Mouse (Mus musculus): ENCODE measurements around the gene Lypd5. TPM values are rescaled to one million over a fixed set of nuclear protein-coding genes. Genes with fewer than 3 reads are reported as not detected.

The Lypd5 gene
- polyA plus RNA-seq, 1 experiment from 2014 or later, result 4.9 TPM

DNA sequence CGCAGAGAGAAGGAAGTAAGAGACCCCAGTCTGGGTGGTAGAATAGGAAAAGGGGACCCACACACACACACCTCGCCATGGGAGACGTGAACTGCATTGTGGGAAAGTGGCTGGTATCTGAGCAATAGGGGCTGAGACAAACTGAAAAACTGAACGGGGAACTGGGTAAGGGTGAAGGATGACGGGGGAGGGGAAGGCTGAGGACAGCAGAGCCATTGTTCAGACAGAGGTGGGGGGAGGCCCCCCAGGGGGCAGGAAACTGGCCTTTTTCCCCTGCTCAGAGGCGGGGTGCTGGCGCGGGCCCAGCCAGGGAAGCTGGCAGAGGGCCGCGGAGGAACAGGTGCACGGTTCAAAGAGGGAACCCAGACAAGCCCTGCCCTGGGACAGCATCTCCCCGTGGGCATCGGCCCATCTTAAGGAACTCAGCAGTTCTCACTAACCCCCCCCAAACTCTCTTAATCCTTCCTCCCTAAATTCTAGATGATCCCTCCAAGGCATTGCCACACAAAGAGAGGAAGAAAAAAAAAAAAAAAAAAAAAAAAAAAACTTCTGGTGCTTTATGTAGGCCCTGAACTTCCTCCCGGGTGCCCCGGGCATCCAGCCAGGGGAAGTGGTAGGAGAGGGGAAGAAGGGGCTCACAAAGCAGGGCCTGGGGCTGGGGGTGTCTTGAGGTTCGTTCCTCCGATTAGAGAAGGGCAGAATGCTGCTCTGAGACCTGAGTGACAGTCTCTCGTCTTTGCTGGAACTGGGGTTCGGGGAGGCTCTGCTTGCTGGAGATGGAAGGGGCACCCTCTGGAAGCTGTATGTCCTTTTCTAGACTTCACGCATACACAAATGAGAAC is 24.8 kb downstream of the Lypd5 start:
- Histone ChIP-seq H3K4me1 (ENCODE audit: control insufficient read depth, insufficient read depth, low read length) (peaks cover 10% of the 10 kb centered on the region), H3K36me3 (ENCODE audit: control insufficient read depth, insufficient read depth, low read length) (no peaks in the 10 kb centered on the region), H3K27me3 (replicated peaks; ENCODE audit: control insufficient read depth, insufficient read depth, low read length) (peaks cover 7% of the 10 kb centered on the region; the same call in 1 of the 2 replicates), H3K9me3 (ENCODE audit: control insufficient read depth, low read length) (no peaks in the 10 kb centered on the region), H3K4me2 (ENCODE audit: low read depth, low read length) (no peak overlapping the region), H3K4me3 (ENCODE audit: low read depth, low read length) (no peak overlapping the region), H3K9ac (ENCODE audit: low read depth, low read length) (no peak overlapping the region), H3K27ac (replicated peaks; ENCODE audit: low read depth, low read length) (no peak overlapping the region)
- ATAC-seq (ENCODE audit: low read depth) (peak; percentile 38), DNase-seq (ENCODE audit: low spot score) (peak; percentile 66)
- WGBS, result 32% methylated on average over 15 of the region's 20 CpGs

DNA sequence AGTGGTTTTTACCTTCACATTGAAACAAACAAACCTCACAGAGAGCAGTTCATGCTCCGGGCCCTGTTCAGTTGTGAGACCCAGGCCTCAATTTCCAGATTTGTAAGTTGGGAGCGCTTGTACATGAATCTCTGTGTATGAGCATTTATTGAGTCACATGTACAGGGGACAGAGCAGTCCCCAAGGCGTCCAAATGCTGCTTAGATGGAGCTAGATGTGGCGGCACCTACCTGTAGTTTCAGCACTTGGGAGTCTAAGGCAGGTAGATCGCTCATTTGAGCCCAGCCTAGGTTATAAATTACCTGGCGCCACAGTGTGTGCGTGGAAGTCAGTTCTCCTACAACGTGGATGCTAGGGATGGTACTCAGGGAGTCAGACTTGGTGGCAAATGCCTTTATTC is 27.5 kb downstream of the Lypd5 start:
- H3K4me2 ChIP-seq (ENCODE audit: low read depth, low read length), result no peak overlapping the region
- H3K9ac ChIP-seq (ENCODE audit: low read depth, low read length), result no peak overlapping the region
- peaks cover 16% of the 10 kb centered on the region for H3K4me1 ChIP-seq (ENCODE audit: control insufficient read depth, insufficient read depth, low read length)
- H3K9me3 ChIP-seq (ENCODE audit: control insufficient read depth, low read length), result no peaks in the 10 kb centered on the region
- no peak overlapping the region; the same call in 1 of the 2 replicates for H3K27ac ChIP-seq (replicated peaks; ENCODE audit: low read depth, low read length)
- H3K36me3 ChIP-seq (ENCODE audit: control insufficient read depth, insufficient read depth, low read length), result no peaks in the 10 kb centered on the region
- peaks cover 7% of the 10 kb centered on the region; the same call in 1 of the 2 replicates for H3K27me3 ChIP-seq (replicated peaks; ENCODE audit: control insufficient read depth, insufficient read depth, low read length)
- DNase-seq (ENCODE audit: low spot score), result no peak
- WGBS, result 85% methylated on average over 8 of the region's 8 CpGs
- no peak overlapping the region for H3K4me3 ChIP-seq (ENCODE audit: low read depth, low read length)
- no peak for ATAC-seq (ENCODE audit: low read depth)

DNA sequence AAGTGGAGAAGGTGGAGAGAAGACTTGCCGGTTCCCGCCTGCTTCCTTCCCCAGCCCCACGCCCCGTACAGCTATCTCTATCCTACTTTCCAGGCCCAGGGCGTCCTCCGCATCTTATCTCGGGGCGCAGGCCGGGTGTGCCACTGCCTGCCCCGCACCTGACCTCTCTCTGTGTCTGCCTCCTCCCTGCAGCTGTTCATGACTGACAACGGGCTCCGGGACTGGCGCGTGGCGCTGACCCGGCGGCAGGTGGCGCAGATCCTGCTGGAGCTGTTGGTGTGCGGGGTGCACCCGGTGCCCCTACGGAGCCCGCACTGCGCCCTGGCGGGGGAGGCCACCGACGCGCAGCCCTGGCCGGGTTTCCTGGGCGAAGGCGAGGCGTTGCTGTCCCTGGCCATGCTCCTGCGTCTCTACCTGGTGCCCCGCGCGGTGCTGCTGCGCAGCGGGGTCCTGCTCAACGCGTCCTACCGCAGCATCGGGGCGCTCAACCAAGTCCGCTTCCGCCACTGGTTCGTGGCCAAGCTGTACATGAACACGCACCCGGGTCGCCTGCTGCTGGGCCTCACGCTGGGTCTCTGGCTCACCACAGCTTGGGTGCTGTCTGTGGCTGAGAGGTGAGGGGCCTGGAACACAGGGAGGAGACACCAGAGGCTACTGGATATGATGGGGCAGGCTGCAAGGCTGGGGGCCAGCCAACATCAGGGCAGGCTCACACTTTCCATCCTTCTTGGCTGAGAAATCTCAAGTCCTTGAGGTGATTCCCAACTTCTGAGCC is 28.3 kb downstream of the Lypd5 start:
- ATAC-seq (ENCODE audit: low read depth), result peak; percentile 64; the same call in 1 of the 2 replicates
- H3K4me1 ChIP-seq (ENCODE audit: control insufficient read depth, insufficient read depth, low read length), result peaks cover 16% of the 10 kb centered on the region

DNA sequence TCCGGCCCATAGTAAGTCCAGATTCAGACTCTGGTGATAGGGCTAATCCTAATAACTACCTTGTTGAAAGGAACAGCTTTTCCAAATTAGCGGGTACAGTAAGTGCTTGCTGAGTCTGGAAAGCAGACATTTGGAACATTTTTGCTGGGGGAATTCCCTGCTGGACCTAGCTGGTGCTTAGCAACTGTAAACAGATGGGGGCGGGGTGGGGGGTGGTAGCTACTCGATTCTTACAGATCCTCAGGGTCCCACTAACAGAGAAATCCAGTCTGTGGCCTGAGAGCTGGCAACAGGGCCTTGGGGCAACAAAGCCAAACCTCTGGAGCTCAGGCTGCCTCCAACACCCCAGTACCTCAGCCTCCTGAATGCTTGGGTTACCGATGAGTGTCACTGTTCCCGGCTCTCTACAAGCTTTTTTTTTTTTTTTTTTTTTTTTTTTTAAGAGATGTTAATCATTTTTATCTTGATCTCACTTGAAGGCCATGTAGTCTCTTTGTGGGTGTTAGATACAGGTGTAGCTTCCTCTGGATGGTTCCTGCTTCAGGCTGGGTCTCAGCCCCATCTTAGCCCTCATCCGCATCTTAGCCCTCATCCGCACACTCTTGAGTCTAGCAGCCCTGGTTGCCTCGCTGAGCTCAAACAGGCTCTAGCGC is 29.2 kb downstream of the Lypd5 start:
- H3K9ac ChIP-seq (ENCODE audit: low read depth, low read length), result no peak overlapping the region
- no peak overlapping the region for H3K27ac ChIP-seq (replicated peaks; ENCODE audit: low read depth, low read length)
- H3K4me2 ChIP-seq (ENCODE audit: low read depth, low read length), result no peak overlapping the region
- DNase-seq (ENCODE audit: low spot score) (peak; percentile 76), ATAC-seq (ENCODE audit: low read depth) (peak; percentile 23; the same call in 1 of the 2 replicates)
- H3K36me3 ChIP-seq (ENCODE audit: control insufficient read depth, insufficient read depth, low read length), result no peaks in the 10 kb centered on the region
- H3K4me3 ChIP-seq (ENCODE audit: low read depth, low read length), result no peak overlapping the region
- 59% methylated on average over 9 of the region's 10 CpGs for whole genome bisulfite sequencing
- H3K9me3 ChIP-seq (ENCODE audit: control insufficient read depth, low read length), result no peaks in the 10 kb centered on the region
- H3K27me3 ChIP-seq (replicated peaks; ENCODE audit: control insufficient read depth, insufficient read depth, low read length), result peaks cover 7% of the 10 kb centered on the region; the same call in 1 of the 2 replicates
- H3K4me1 ChIP-seq (ENCODE audit: control insufficient read depth, insufficient read depth, low read length), result peaks cover 16% of the 10 kb centered on the region

More for the DNA sequence above, 28.3 kb downstream of the Lypd5 start:
- Histone ChIP-seq H3K9me3 (ENCODE audit: control insufficient read depth, low read length) (no peaks in the 10 kb centered on the region), H3K27ac (replicated peaks; ENCODE audit: low read depth, low read length) (peak overlapping the region; percentile 33; the same call in 1 of the 2 replicates), H3K27me3 (replicated peaks; ENCODE audit: control insufficient read depth, insufficient read depth, low read length) (peaks cover 7% of the 10 kb centered on the region; the same call in 1 of the 2 replicates), H3K4me3 (ENCODE audit: low read depth, low read length) (peak overlapping the region; percentile 24), H3K4me2 (ENCODE audit: low read depth, low read length) (peak overlapping the region; percentile 63), H3K36me3 (ENCODE audit: control insufficient read depth, insufficient read depth, low read length) (no peaks in the 10 kb centered on the region), H3K9ac (ENCODE audit: low read depth, low read length) (peak overlapping the region; percentile 20; the same call in 1 of the 2 replicates)
- DNase-seq (ENCODE audit: low spot score), result peak; percentile 56
- WGBS, result 8% methylated on average over 19 of the region's 49 CpGs

DNA sequence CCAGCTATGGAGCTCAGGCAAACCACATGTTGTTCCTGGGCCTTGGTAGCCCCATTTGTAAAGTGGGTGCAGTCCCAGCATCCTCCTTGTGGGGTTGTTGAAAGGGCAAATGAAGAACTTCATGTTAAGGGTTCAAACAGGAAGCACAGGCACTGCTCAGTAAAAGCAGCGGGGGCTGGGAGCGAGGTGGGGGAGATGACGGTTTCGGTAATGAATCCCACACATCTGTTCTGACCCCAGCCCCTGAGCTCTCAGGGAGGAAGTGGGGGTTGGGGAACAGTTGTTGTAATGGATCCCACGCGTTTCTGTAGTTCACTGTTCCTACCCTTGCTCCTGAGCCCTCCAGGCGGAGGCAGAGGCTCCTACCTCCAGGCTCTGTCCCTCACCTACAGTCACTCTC is 30.9 kb downstream of the Lypd5 start:
- H3K36me3 ChIP-seq (ENCODE audit: control insufficient read depth, insufficient read depth, low read length), result no peaks in the 10 kb centered on the region
- peaks cover 7% of the 10 kb centered on the region; the same call in 1 of the 2 replicates for H3K27me3 ChIP-seq (replicated peaks; ENCODE audit: control insufficient read depth, insufficient read depth, low read length)
- no peak overlapping the region for H3K4me3 ChIP-seq (ENCODE audit: low read depth, low read length)
- DNase-seq (ENCODE audit: low spot score), result peak; percentile 64
- H3K4me2 ChIP-seq (ENCODE audit: low read depth, low read length), result no peak overlapping the region
- no peaks in the 10 kb centered on the region for H3K9me3 ChIP-seq (ENCODE audit: control insufficient read depth, low read length)
- peaks cover 16% of the 10 kb centered on the region for H3K4me1 ChIP-seq (ENCODE audit: control insufficient read depth, insufficient read depth, low read length)
- no peak; the same call in 1 of the 2 replicates for ATAC-seq (ENCODE audit: low read depth)
- no peak overlapping the region for H3K27ac ChIP-seq (replicated peaks; ENCODE audit: low read depth, low read length)
- 19% methylated on average over 7 of the region's 7 CpGs for WGBS
- no peak overlapping the region for H3K9ac ChIP-seq (ENCODE audit: low read depth, low read length)

DNA sequence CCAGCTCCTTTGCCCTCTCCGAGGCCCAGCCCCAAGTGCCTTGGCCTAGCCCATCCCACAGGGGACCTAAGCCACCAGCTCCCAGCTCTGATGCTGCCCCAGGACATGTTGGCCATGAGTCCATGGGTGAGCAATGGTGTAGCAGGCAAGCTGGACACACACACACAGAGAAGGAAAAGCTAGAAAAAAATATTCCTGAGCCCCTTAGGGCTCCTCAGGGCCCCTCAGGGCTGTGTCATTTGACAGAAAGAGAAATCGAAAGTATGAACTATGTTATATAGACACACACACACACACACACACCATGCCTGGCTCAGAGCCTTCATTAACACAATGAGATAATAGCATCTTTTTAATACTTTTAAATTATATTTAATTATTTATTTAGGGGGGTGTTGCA is 31.4 kb downstream of the Lypd5 start:
- 43% methylated on average over 2 of the region's 2 CpGs for WGBS
- no peak overlapping the region for H3K9ac ChIP-seq (ENCODE audit: low read depth, low read length)
- H3K27me3 ChIP-seq (replicated peaks; ENCODE audit: control insufficient read depth, insufficient read depth, low read length), result peaks cover 7% of the 10 kb centered on the region; the same call in 1 of the 2 replicates
- no peaks in the 10 kb centered on the region for H3K36me3 ChIP-seq (ENCODE audit: control insufficient read depth, insufficient read depth, low read length)
- DNase-seq (ENCODE audit: low spot score) (no peak), ATAC-seq (ENCODE audit: low read depth) (no peak)
- H3K9me3 ChIP-seq (ENCODE audit: control insufficient read depth, low read length), result no peaks in the 10 kb centered on the region
- H3K4me2 ChIP-seq (ENCODE audit: low read depth, low read length), result no peak overlapping the region
- peaks cover 16% of the 10 kb centered on the region for H3K4me1 ChIP-seq (ENCODE audit: control insufficient read depth, insufficient read depth, low read length)
- H3K27ac ChIP-seq (replicated peaks; ENCODE audit: low read depth, low read length), result no peak overlapping the region
- H3K4me3 ChIP-seq (ENCODE audit: low read depth, low read length), result no peak overlapping the region

DNA sequence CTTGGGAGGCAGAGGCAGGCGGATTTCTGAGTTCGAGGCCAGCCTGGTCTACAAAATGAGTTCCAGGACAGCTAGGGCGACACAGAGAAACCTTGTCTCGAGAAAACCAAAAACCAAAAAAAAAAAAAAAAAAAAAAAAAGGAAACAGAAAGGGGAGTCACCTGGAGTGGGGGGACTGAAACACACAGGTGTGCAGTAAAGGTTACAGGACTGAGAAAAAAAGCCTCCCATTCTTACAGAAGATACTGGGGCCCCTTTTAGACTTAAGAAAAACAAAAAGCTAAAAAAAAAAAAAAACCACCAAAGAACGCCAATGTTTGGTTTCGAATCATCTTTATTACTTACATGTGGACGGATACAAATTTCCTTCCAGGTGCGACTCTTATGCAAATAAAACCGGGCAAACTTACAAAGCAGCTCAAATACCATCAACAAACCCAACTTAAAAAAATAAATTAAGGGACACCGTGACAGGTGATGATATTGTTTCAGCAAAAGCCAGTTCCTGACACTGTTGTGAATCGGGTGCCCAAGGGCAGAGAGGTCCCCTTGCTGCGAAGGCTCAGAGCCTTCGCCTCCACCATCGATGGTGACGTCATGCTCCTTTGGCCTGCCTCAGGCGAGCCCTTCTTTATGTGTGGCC is 33.9 kb downstream of the Lypd5 start:
- 63% methylated on average over 16 of the region's 16 CpGs for WGBS
- Histone ChIP-seq H3K4me2 (ENCODE audit: low read depth, low read length) (no peak overlapping the region), H3K4me1 (ENCODE audit: control insufficient read depth, insufficient read depth, low read length) (peaks cover 6% of the 10 kb centered on the region; the same call in 1 of the 2 replicates), H3K27ac (replicated peaks; ENCODE audit: low read depth, low read length) (no peak overlapping the region), H3K9ac (ENCODE audit: low read depth, low read length) (no peak overlapping the region), H3K27me3 (replicated peaks; ENCODE audit: control insufficient read depth, insufficient read depth, low read length) (no peaks in the 10 kb centered on the region), H3K4me3 (ENCODE audit: low read depth, low read length) (no peak overlapping the region), H3K9me3 (ENCODE audit: control insufficient read depth, low read length) (no peaks in the 10 kb centered on the region), H3K36me3 (ENCODE audit: control insufficient read depth, insufficient read depth, low read length) (no peaks in the 10 kb centered on the region)
- ATAC-seq (ENCODE audit: low read depth), result no peak
- DNase-seq (ENCODE audit: low spot score), result no peak

DNA sequence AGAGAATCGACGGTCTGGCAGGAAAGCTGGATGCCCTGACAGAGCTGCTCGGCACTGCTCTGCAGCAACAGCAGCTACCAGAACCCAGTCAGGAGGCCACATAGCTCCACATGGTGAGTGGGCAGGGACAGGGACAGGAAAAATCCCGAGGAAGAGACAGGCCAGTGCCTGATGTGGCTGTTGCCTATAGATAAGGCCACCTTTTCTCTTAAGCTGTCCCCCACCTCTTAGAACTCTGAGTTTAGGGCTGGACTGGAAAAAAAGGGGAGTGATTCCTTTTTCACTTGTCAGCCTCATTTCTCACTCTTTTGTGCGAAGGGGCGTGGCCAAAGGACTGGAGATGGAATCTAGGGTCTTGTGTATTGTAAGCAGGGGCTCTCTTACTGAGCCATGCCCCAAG is 35.1 kb downstream of the Lypd5 start:
- peaks cover 6% of the 10 kb centered on the region; the same call in 1 of the 2 replicates for H3K4me1 ChIP-seq (ENCODE audit: control insufficient read depth, insufficient read depth, low read length)
- no peak for ATAC-seq (ENCODE audit: low read depth)
- no peak overlapping the region for H3K4me3 ChIP-seq (ENCODE audit: low read depth, low read length)
- no peaks in the 10 kb centered on the region for H3K9me3 ChIP-seq (ENCODE audit: control insufficient read depth, low read length)
- no peak overlapping the region for H3K9ac ChIP-seq (ENCODE audit: low read depth, low read length)
- no peak for DNase-seq (ENCODE audit: low spot score)
- no peak overlapping the region for H3K27ac ChIP-seq (replicated peaks; ENCODE audit: low read depth, low read length)
- H3K27me3 ChIP-seq (replicated peaks; ENCODE audit: control insufficient read depth, insufficient read depth, low read length), result no peaks in the 10 kb centered on the region
- WGBS, result 60% methylated on average over 6 of the region's 6 CpGs
- H3K36me3 ChIP-seq (ENCODE audit: control insufficient read depth, insufficient read depth, low read length), result no peaks in the 10 kb centered on the region
- no peak overlapping the region for H3K4me2 ChIP-seq (ENCODE audit: low read depth, low read length)
